ENCODE assay signal across 8 mouse cellular contexts in the genomic region with DNA sequence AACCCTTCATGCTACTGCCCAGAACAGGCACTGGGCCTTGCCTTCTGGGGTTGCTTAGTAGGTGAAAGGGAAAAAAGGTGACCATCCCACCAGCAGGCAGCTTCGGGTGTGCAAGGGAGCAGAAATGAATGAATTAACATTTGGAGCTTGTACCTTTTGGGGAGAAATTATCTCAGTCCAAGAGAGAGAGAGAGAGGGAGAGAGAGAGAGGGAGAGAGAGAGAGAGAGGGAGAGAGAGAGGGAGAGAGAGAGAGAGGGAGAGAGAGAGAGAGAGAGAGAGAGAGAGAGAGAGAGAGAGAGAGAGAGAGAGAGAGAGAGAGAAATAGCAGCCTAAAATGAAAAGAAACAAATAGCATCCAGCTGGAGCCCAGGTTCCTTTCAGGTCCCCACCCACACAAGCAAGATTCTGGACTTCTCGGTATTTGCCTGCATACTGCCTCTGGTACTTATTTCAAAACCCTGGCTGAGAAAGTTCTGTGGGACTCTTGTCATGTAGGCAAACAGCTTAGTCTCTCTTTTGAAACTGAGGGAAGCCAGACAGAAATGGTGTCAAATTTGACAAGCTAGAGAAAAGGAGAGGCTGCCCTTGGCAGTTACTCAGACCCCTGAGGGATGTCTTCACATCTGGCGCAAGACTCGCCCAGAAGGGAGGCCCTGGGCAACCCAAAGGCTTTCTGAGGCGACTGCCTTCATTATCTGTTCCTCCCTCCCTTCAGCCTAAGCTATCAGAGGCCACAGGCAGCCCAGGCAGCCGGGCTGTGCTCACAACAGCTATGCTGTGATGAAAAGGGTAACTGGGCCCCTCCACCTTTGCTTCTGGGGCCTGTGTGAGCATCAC.
DNase-seq lines count a peak whose midpoint lies in the region; ATAC-seq and TF ChIP-seq lines count a peak whose summit lies in the region.

No protein-coding gene starts in this region.

- H3K27ac ChIP-seq in embryonic facial prominence, embryonic 11.5 days (replicated peaks; ENCODE audit: low read depth, low read length) = no peak overlapping the region
- no peak overlapping the region for H3K27ac ChIP-seq in embryonic facial prominence, embryonic 10.5 days (replicated peaks)
- no peak overlapping the region for H3K27ac ChIP-seq in midbrain, embryonic 12.5 days (replicated peaks)
- H3K27ac ChIP-seq in layer of hippocampus, adult 2 months = no peak overlapping the region

- no peaks in the 10 kb centered on the region for H3K36me3 ChIP-seq in embryonic facial prominence, embryonic 11.5 days (replicated peaks; ENCODE audit: control insufficient read depth, insufficient read depth, low read depth, low read length)
- no peaks in the 10 kb centered on the region for H3K36me3 ChIP-seq in embryonic facial prominence, embryonic 10.5 days (replicated peaks)
- no peaks in the 10 kb centered on the region for H3K36me3 ChIP-seq in midbrain, embryonic 12.5 days

- H3K27me3 ChIP-seq in embryonic facial prominence, embryonic 11.5 days (ENCODE audit: control insufficient read depth, insufficient read depth, low read length) = no peaks in the 10 kb centered on the region
- no peaks in the 10 kb centered on the region for H3K27me3 ChIP-seq in embryonic facial prominence, embryonic 10.5 days (replicated peaks; ENCODE audit: low read depth, poor library complexity, severe bottlenecking)
- H3K27me3 ChIP-seq in midbrain, embryonic 12.5 days = no peaks in the 10 kb centered on the region

- no peak for TF ChIP-seq CTCF in layer of hippocampus, adult 2 months (conservative IDR thresholded peaks at IDR 0.05)

- WGBS in embryonic facial prominence, embryonic 11.5 days = 36% methylated on average over 6 of the region's 6 CpGs
- 41% methylated on average over 6 of the region's 6 CpGs for WGBS in embryonic facial prominence, embryonic 10.5 days
- 29% methylated on average over 6 of the region's 6 CpGs for WGBS in midbrain, embryonic 12.5 days

- H3K4me3 ChIP-seq in embryonic facial prominence, embryonic 11.5 days (ENCODE audit: low read depth, low read length) = no peak overlapping the region
- H3K4me3 ChIP-seq in embryonic facial prominence, embryonic 10.5 days = no peak overlapping the region
- H3K4me3 ChIP-seq in midbrain, embryonic 12.5 days = no peak overlapping the region
- no peak overlapping the region for H3K4me3 ChIP-seq in layer of hippocampus, adult 2 months

- H3K4me2 ChIP-seq in embryonic facial prominence, embryonic 11.5 days (ENCODE audit: low read depth, low read length) = no peak overlapping the region
- H3K4me2 ChIP-seq in midbrain, embryonic 12.5 days (replicated peaks) = no peak overlapping the region

- peak; percentile 18 for DNase-seq in embryonic facial prominence, embryonic 11.5 days (ENCODE audit: low spot score)
- DNase-seq in embryonic facial prominence, embryonic 10.5 days (ENCODE audit: low spot score) = no peak
- DNase-seq in MEL-GATA-1-ER (ENCODE audit: extremely low read depth, low read depth) = peak; percentile 70
- peak; percentile 21 for DNase-seq in heart, adult 8-10 months (ENCODE audit: low spot score)
- no peak for DNase-seq in layer of hippocampus, adult 2 months (ENCODE audit: low spot score in 2 of 2)
- DNase-seq in kidney, adult 18-20 months = no peak
- no peak for DNase-seq in frontal cortex, postnatal 25 days (ENCODE audit: low spot score in 2 of 2)

- 0 out of 2 replicates have a peak, but pooled peaks have one; percentile 44 for ATAC-seq in embryonic facial prominence, embryonic 11.5 days (replicated peaks; ENCODE audit: insufficient number of reproducible peaks, low FRiP score, low TSS enrichment, low read depth)
- ATAC-seq in midbrain, embryonic 12.5 days (ENCODE audit: low FRiP score, low read depth) = peak; percentile 30; the same call in 1 of the 2 replicates

- H3K4me1 ChIP-seq in embryonic facial prominence, embryonic 11.5 days (ENCODE audit: control insufficient read depth, insufficient read depth, low read length) = peaks cover 1% of the 10 kb centered on the region; the same call in 1 of the 2 replicates
- H3K4me1 ChIP-seq in embryonic facial prominence, embryonic 10.5 days = peaks cover 27% of the 10 kb centered on the region
- peaks cover 6% of the 10 kb centered on the region; the same call in 1 of the 2 replicates for H3K4me1 ChIP-seq in midbrain, embryonic 12.5 days

- H3K9ac ChIP-seq in embryonic facial prominence, embryonic 11.5 days (replicated peaks; ENCODE audit: low read length) = no peak overlapping the region
- no peak overlapping the region for H3K9ac ChIP-seq in midbrain, embryonic 12.5 days (replicated peaks)

- no peaks in the 10 kb centered on the region for H3K9me3 ChIP-seq in embryonic facial prominence, embryonic 11.5 days (replicated peaks; ENCODE audit: control insufficient read depth, low read length)
- no peaks in the 10 kb centered on the region for H3K9me3 ChIP-seq in embryonic facial prominence, embryonic 10.5 days
- H3K9me3 ChIP-seq in midbrain, embryonic 12.5 days = no peaks in the 10 kb centered on the region

Comparison
In these comparisons a context has a peak if more than half of its experiments do, and no peak if none do; other contexts are left out.
1. DNase-seq: peak in embryonic facial prominence, embryonic 11.5 days (single experiment), MEL-GATA-1-ER (single experiment) and heart, adult 8-10 months (single experiment); none in embryonic facial prominence, embryonic 10.5 days (single experiment), layer of hippocampus, adult 2 months (0 of 2), kidney, adult 18-20 months (single experiment) and frontal cortex, postnatal 25 days (0 of 2).